Mouse (Mus musculus): Measurements from ENCODE around the gene Gm11060. TPM values are rescaled to one million over a fixed set of nuclear protein-coding genes. Genes with fewer than 3 reads are reported as not detected.

Gm11060 gene
- polyA plus RNA-seq, 1 experiment from 2014 or later = not detected

- Histone ChIP-seq H3K4me2 (no peak overlapping the region), H3K4me3 (ENCODE audit: low read depth, low read length) (no peak overlapping the region), H3K9me3 (replicated peaks; ENCODE audit: control insufficient read depth, low read length) (no peaks in the 10 kb centered on the region), H3K27me3 (ENCODE audit: control insufficient read depth, insufficient read depth, low read length) (no peaks in the 10 kb centered on the region), H3K27ac (ENCODE audit: low read depth, low read length) (no peak overlapping the region), H3K36me3 (ENCODE audit: control insufficient read depth, insufficient read depth, low read length) (no peaks in the 10 kb centered on the region), H3K4me1 (ENCODE audit: control insufficient read depth, insufficient read depth, low read length) (peaks cover 3% of the 10 kb centered on the region; the same call in 1 of the 2 replicates), H3K9ac (ENCODE audit: low read depth, low read length) (no peak overlapping the region)
- ATAC-seq (replicated peaks; ENCODE audit: insufficient number of reproducible peaks, low FRiP score, low TSS enrichment) = no peak
- WGBS (ENCODE audit: insufficient replicate concordance) = 87% methylated on average over 22 of the region's 22 CpGs
These were observed 5.6 kb downstream of the Gm11060 start for GRCm38 (mm10) chr2:105097294-105097953.

GRCm38 (mm10) chr2:105099410-105099809 is 7.6 kb downstream of the Gm11060 start:
- H3K4me3 ChIP-seq (ENCODE audit: low read depth, low read length) = no peak overlapping the region
- no peak overlapping the region for H3K9ac ChIP-seq (ENCODE audit: low read depth, low read length)
- H3K27me3 ChIP-seq (ENCODE audit: control insufficient read depth, insufficient read depth, low read length) = no peaks in the 10 kb centered on the region
- H3K36me3 ChIP-seq (ENCODE audit: control insufficient read depth, insufficient read depth, low read length) = no peaks in the 10 kb centered on the region
- H3K27ac ChIP-seq (ENCODE audit: low read depth, low read length) = no peak overlapping the region
- no peak overlapping the region for H3K4me2 ChIP-seq
- no peak for ATAC-seq (replicated peaks; ENCODE audit: insufficient number of reproducible peaks, low FRiP score, low TSS enrichment)
- H3K9me3 ChIP-seq (replicated peaks; ENCODE audit: control insufficient read depth, low read length) = no peaks in the 10 kb centered on the region
- WGBS (ENCODE audit: insufficient replicate concordance) = 78% methylated on average over 7 of the region's 7 CpGs
- H3K4me1 ChIP-seq (ENCODE audit: control insufficient read depth, insufficient read depth, low read length) = peaks cover 2% of the 10 kb centered on the region; the same call in 1 of the 2 replicates

GRCm38 (mm10) chr2:105100541-105100940 is 8.7 kb downstream of the Gm11060 start:
- H3K27ac ChIP-seq (ENCODE audit: low read depth, low read length) = no peak overlapping the region

GRCm38 (mm10) chr2:105108703-105109158 is 16.9 kb downstream of the Gm11060 start:
- H3K27ac ChIP-seq (ENCODE audit: low read depth, low read length) = no peak overlapping the region
- H3K9me3 ChIP-seq (replicated peaks; ENCODE audit: control insufficient read depth, low read length) = no peaks in the 10 kb centered on the region
- WGBS (ENCODE audit: insufficient replicate concordance) = 45% methylated on average over 6 of the region's 6 CpGs
- no peak overlapping the region for H3K9ac ChIP-seq (ENCODE audit: low read depth, low read length)
- peaks cover 4% of the 10 kb centered on the region for H3K27me3 ChIP-seq (ENCODE audit: control insufficient read depth, insufficient read depth, low read length)
- no peaks in the 10 kb centered on the region for H3K4me1 ChIP-seq (ENCODE audit: control insufficient read depth, insufficient read depth, low read length)
- no peaks in the 10 kb centered on the region for H3K36me3 ChIP-seq (ENCODE audit: control insufficient read depth, insufficient read depth, low read length)
- ATAC-seq (replicated peaks; ENCODE audit: insufficient number of reproducible peaks, low FRiP score, low TSS enrichment) = no peak
- no peak overlapping the region for H3K4me2 ChIP-seq
- H3K4me3 ChIP-seq (ENCODE audit: low read depth, low read length) = no peak overlapping the region

More at GRCm38 (mm10) chr2:105100541-105100940, 8.7 kb downstream of the Gm11060 start:
- Histone ChIP-seq H3K9me3 (replicated peaks; ENCODE audit: control insufficient read depth, low read length) (no peaks in the 10 kb centered on the region), H3K27me3 (ENCODE audit: control insufficient read depth, insufficient read depth, low read length) (no peaks in the 10 kb centered on the region), H3K9ac (ENCODE audit: low read depth, low read length) (no peak overlapping the region), H3K36me3 (ENCODE audit: control insufficient read depth, insufficient read depth, low read length) (no peaks in the 10 kb centered on the region), H3K4me2 (no peak overlapping the region), H3K4me3 (ENCODE audit: low read depth, low read length) (no peak overlapping the region), H3K4me1 (ENCODE audit: control insufficient read depth, insufficient read depth, low read length) (peaks cover 2% of the 10 kb centered on the region; the same call in 1 of the 2 replicates)
- no peak for ATAC-seq (replicated peaks; ENCODE audit: insufficient number of reproducible peaks, low FRiP score, low TSS enrichment)
- WGBS (ENCODE audit: insufficient replicate concordance) = 55% methylated on average over 7 of the region's 7 CpGs

GRCm38 (mm10) chr2:105114074-105114473 is 22.3 kb downstream of the Gm11060 start:
- ATAC-seq (replicated peaks; ENCODE audit: insufficient number of reproducible peaks, low FRiP score, low TSS enrichment) = no peak
- 33% methylated on average over 9 of the region's 9 CpGs for WGBS (ENCODE audit: insufficient replicate concordance)
- no peak overlapping the region for H3K4me2 ChIP-seq

GRCm38 (mm10) chr2:105117669-105118068 is 25.9 kb downstream of the Gm11060 start:
- no peak overlapping the region for H3K9ac ChIP-seq (ENCODE audit: low read depth, low read length)
- H3K4me1 ChIP-seq (ENCODE audit: control insufficient read depth, insufficient read depth, low read length) = 0 out of 2 replicates have a peak, but pooled peaks cover under 1% of the 10 kb centered on the region
- no peak for ATAC-seq (replicated peaks; ENCODE audit: insufficient number of reproducible peaks, low FRiP score, low TSS enrichment)
- H3K9me3 ChIP-seq (replicated peaks; ENCODE audit: control insufficient read depth, low read length) = no peaks in the 10 kb centered on the region
- no peak overlapping the region for H3K4me2 ChIP-seq
- WGBS (ENCODE audit: insufficient replicate concordance) = 64% methylated on average over 8 of the region's 8 CpGs
- no peak overlapping the region for H3K27ac ChIP-seq (ENCODE audit: low read depth, low read length)
- no peaks in the 10 kb centered on the region for H3K36me3 ChIP-seq (ENCODE audit: control insufficient read depth, insufficient read depth, low read length)
- no peak overlapping the region for H3K4me3 ChIP-seq (ENCODE audit: low read depth, low read length)
- H3K27me3 ChIP-seq (ENCODE audit: control insufficient read depth, insufficient read depth, low read length) = peaks cover 43% of the 10 kb centered on the region

More at GRCm38 (mm10) chr2:105114074-105114473, 22.3 kb downstream of the Gm11060 start:
- no peaks in the 10 kb centered on the region for H3K9me3 ChIP-seq (replicated peaks; ENCODE audit: control insufficient read depth, low read length)
- no peak overlapping the region for H3K9ac ChIP-seq (ENCODE audit: low read depth, low read length)
- H3K4me1 ChIP-seq (ENCODE audit: control insufficient read depth, insufficient read depth, low read length) = no peaks in the 10 kb centered on the region
- H3K4me3 ChIP-seq (ENCODE audit: low read depth, low read length) = no peak overlapping the region
- H3K36me3 ChIP-seq (ENCODE audit: control insufficient read depth, insufficient read depth, low read length) = no peaks in the 10 kb centered on the region
- peaks cover 15% of the 10 kb centered on the region for H3K27me3 ChIP-seq (ENCODE audit: control insufficient read depth, insufficient read depth, low read length)
- no peak overlapping the region for H3K27ac ChIP-seq (ENCODE audit: low read depth, low read length)

GRCm38 (mm10) chr2:105122216-105122615 is 30.4 kb downstream of the Gm11060 start:
- H3K9me3 ChIP-seq (replicated peaks; ENCODE audit: control insufficient read depth, low read length) = no peaks in the 10 kb centered on the region
- H3K9ac ChIP-seq (ENCODE audit: low read depth, low read length) = no peak overlapping the region
- WGBS (ENCODE audit: insufficient replicate concordance) = 5% methylated on average over 8 of the region's 8 CpGs
- H3K4me1 ChIP-seq (ENCODE audit: control insufficient read depth, insufficient read depth, low read length) = peaks cover 7% of the 10 kb centered on the region; the same call in 1 of the 2 replicates
- no peak overlapping the region for H3K4me2 ChIP-seq
- peaks cover 73% of the 10 kb centered on the region for H3K27me3 ChIP-seq (ENCODE audit: control insufficient read depth, insufficient read depth, low read length)
- H3K36me3 ChIP-seq (ENCODE audit: control insufficient read depth, insufficient read depth, low read length) = no peaks in the 10 kb centered on the region
- H3K4me3 ChIP-seq (ENCODE audit: low read depth, low read length) = no peak overlapping the region
- no peak for ATAC-seq (replicated peaks; ENCODE audit: insufficient number of reproducible peaks, low FRiP score, low TSS enrichment)
- no peak overlapping the region for H3K27ac ChIP-seq (ENCODE audit: low read depth, low read length)

GRCm38 (mm10) chr2:105122886-105123285 is 31.1 kb downstream of the Gm11060 start:
- ATAC-seq (replicated peaks; ENCODE audit: insufficient number of reproducible peaks, low FRiP score, low TSS enrichment) = no peak
- H3K27ac ChIP-seq (ENCODE audit: low read depth, low read length) = no peak overlapping the region
- H3K36me3 ChIP-seq (ENCODE audit: control insufficient read depth, insufficient read depth, low read length) = no peaks in the 10 kb centered on the region
- H3K27me3 ChIP-seq (ENCODE audit: control insufficient read depth, insufficient read depth, low read length) = peaks cover 75% of the 10 kb centered on the region
- under 1% methylated on average over 27 of the region's 27 CpGs for WGBS (ENCODE audit: insufficient replicate concordance)
- H3K9me3 ChIP-seq (replicated peaks; ENCODE audit: control insufficient read depth, low read length) = no peaks in the 10 kb centered on the region
- no peak overlapping the region for H3K9ac ChIP-seq (ENCODE audit: low read depth, low read length)
- peak overlapping the region; percentile 29 for H3K4me3 ChIP-seq (ENCODE audit: low read depth, low read length)
- H3K4me1 ChIP-seq (ENCODE audit: control insufficient read depth, insufficient read depth, low read length) = peaks cover 13% of the 10 kb centered on the region; the same call in 1 of the 2 replicates
- peak overlapping the region; percentile 59 for H3K4me2 ChIP-seq

- ATAC-seq (replicated peaks; ENCODE audit: insufficient number of reproducible peaks, low FRiP score, low TSS enrichment) = no peak
- WGBS (ENCODE audit: insufficient replicate concordance) = 3% methylated on average over 8 of the region's 8 CpGs
- Histone ChIP-seq H3K27me3 (ENCODE audit: control insufficient read depth, insufficient read depth, low read length) (peaks cover 78% of the 10 kb centered on the region), H3K36me3 (ENCODE audit: control insufficient read depth, insufficient read depth, low read length) (no peaks in the 10 kb centered on the region), H3K9ac (ENCODE audit: low read depth, low read length) (no peak overlapping the region), H3K9me3 (replicated peaks; ENCODE audit: control insufficient read depth, low read length) (no peaks in the 10 kb centered on the region), H3K4me3 (ENCODE audit: low read depth, low read length) (no peak overlapping the region), H3K27ac (ENCODE audit: low read depth, low read length) (no peak overlapping the region), H3K4me1 (ENCODE audit: control insufficient read depth, insufficient read depth, low read length) (peaks cover 13% of the 10 kb centered on the region; the same call in 1 of the 2 replicates), H3K4me2 (peak overlapping the region; percentile 1)
These were observed 31.6 kb downstream of the Gm11060 start for GRCm38 (mm10) chr2:105123431-105123830.
